ENCODE assay signal across 9 mouse cellular contexts in the genomic region with DNA sequence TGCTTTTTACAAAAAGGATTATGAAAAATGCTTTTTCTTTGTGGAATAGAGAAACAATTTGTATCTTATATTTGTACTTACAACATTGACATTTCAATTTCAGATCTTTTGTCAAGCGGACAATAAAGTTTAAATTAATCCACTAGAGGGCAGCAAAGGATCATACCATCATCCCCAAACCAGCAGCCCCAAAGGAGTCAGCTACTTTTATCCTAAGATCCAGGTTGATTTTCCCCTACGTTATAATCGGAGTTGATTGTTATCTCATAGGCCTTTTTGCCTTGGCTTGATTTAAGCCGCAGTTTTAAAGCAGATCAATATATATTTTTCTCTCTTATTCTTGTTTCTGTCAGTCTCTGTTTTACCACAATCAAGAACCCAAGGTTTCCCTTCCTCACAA. TPM values are rescaled to one million over a fixed set of nuclear protein-coding genes. Genes with fewer than 3 reads are reported as not detected.
DNase-seq lines count a peak whose midpoint lies in the region; ATAC-seq and TF ChIP-seq lines count a peak whose summit lies in the region.
"Had no signal": no experiment of that assay in that cellular context is flagged by ENCODE, and none has a peak within 500 bp of the region (broad histone marks: within the 10 kb centered on the region; RNA-seq: fewer than 3 reads in every experiment).

No protein-coding gene starts in this region.

- no peak overlapping the region for H3K9ac ChIP-seq in heart, postnatal 0 days (replicated peaks; ENCODE audit: low read depth, low read length)
- H3K9ac ChIP-seq: liver, embryonic 13.5 days had no signal

- no peak overlapping the region for H3K27ac ChIP-seq in heart, postnatal 0 days (ENCODE audit: low read depth)
- H3K27ac ChIP-seq in heart, embryonic 10.5 days = no peak overlapping the region
- H3K27ac ChIP-seq: liver, embryonic 13.5 days had no signal

- no peaks in the 10 kb centered on the region for H3K4me1 ChIP-seq in heart, postnatal 0 days (ENCODE audit: control insufficient read depth, insufficient read depth)
- no peaks in the 10 kb centered on the region for H3K4me1 ChIP-seq in heart, embryonic 10.5 days
- H3K4me1 ChIP-seq: liver, embryonic 13.5 days had no signal

- H3K4me2 ChIP-seq in heart, postnatal 0 days (ENCODE audit: low read depth, low read length) = no peak overlapping the region
- H3K4me2 ChIP-seq: liver, embryonic 13.5 days had no signal

- no peaks in the 10 kb centered on the region for H3K9me3 ChIP-seq in heart, postnatal 0 days (replicated peaks; ENCODE audit: control insufficient read depth, low read length)
- no peaks in the 10 kb centered on the region for H3K9me3 ChIP-seq in heart, embryonic 10.5 days
- H3K9me3 ChIP-seq: liver, embryonic 13.5 days had no signal

- WGBS in heart, postnatal 0 days = 10% methylated on average over 4 of the region's 4 CpGs
- WGBS in heart, embryonic 10.5 days = 21% methylated on average over 4 of the region's 4 CpGs

- TF ChIP-seq EP300 in heart, postnatal 0 days (IDR thresholded peaks at IDR 0.05; ENCODE audit: low read depth) = no peak

- no peaks in the 10 kb centered on the region for H3K27me3 ChIP-seq in heart, postnatal 0 days (ENCODE audit: control insufficient read depth, insufficient read depth, low read length)
- H3K27me3 ChIP-seq in heart, embryonic 10.5 days (ENCODE audit: insufficient read depth, poor library complexity, severe bottlenecking) = no peaks in the 10 kb centered on the region
- H3K27me3 ChIP-seq in splenic B cell, adult 2 months (ENCODE audit: control insufficient read depth, insufficient read depth, low read length, poor library complexity, severe bottlenecking) = no peaks in the 10 kb centered on the region
- H3K27me3 ChIP-seq: liver, embryonic 13.5 days had no signal

- peak; percentile 73 for TF ChIP-seq CTCF in heart, postnatal 0 days (IDR thresholded peaks at IDR 0.05; ENCODE audit: low read depth)

- ATAC-seq in heart, postnatal 0 days (ENCODE audit: insufficient read depth, low read depth) = no peak
- peak; percentile 82 for ATAC-seq in CD4-positive, CD25-positive, alpha-beta regulatory T cell, adult 4 months

- H3K36me3 ChIP-seq in heart, postnatal 0 days (replicated peaks; ENCODE audit: control insufficient read depth, insufficient read depth, low read length) = no peaks in the 10 kb centered on the region
- no peaks in the 10 kb centered on the region for H3K36me3 ChIP-seq in heart, embryonic 10.5 days
- H3K36me3 ChIP-seq in splenic B cell, adult 2 months (ENCODE audit: control insufficient read depth, insufficient read depth, low read length, poor library complexity, severe bottlenecking) = no peaks in the 10 kb centered on the region
- H3K36me3 ChIP-seq: liver, embryonic 13.5 days had no signal

- DNase-seq in heart, postnatal 0 days (ENCODE audit: low spot score) = peak; percentile 59
- no peak for DNase-seq in heart, embryonic 10.5 days (ENCODE audit: low spot score)
- DNase-seq in brain, adult 2 months (ENCODE audit: low read depth, low spot score) = peak; percentile 67
- peak; percentile 22 for DNase-seq in hindlimb bud, embryonic 11.5 days (ENCODE audit: extremely low spot score, low read depth, low spot score)
- peak; percentile 62 for DNase-seq in splenic B cell, adult 2 months (ENCODE audit: low read depth, low spot score)
- no peak for DNase-seq in right cerebral cortex, adult 2 months (ENCODE audit: low spot score in 2 of 2)
- DNase-seq in thymus, postnatal 25 days = no peak
- DNase-seq: liver, embryonic 13.5 days had no signal

- H3K4me3 ChIP-seq in heart, postnatal 0 days (ENCODE audit: low read depth, low read length) = no peak overlapping the region
- no peak overlapping the region for H3K4me3 ChIP-seq in heart, embryonic 10.5 days
- H3K4me3 ChIP-seq: liver, embryonic 13.5 days had no signal

RNA-seq across cellular contexts. Expression of a gene that starts 6.3 kb away (rescaled TPM):
- not detected in 2 replicates for total RNA-seq in heart, postnatal 0 days (2014; rRNA removed; ENCODE audit: low replicate concordance)
- polyA plus RNA-seq in heart, postnatal 0 days (2015; fragmentation: Nextera tagmentation; extraction: Ambion mirVana) = not detected in 2 replicates
- not detected in 2 replicates for polyA plus RNA-seq in heart, embryonic 10.5 days (2016; fragmentation: Nextera tagmentation; extraction: Ambion mirVana)
- polyA plus RNA-seq in CD4-positive, CD25-positive, alpha-beta regulatory T cell, adult 4 months (2017; shearing (Covaris generic)) = not detected
- polyA plus RNA-seq: liver, embryonic 13.5 days had no signal

RNA-seq across cellular contexts. Expression of a gene that starts 18.8 kb away (rescaled TPM):
- 7.5 and 7.6 TPM in 2 replicates for total RNA-seq in heart, postnatal 0 days (2014; rRNA removed; ENCODE audit: low replicate concordance)
- 2.6 and 3.2 TPM in 2 replicates for polyA plus RNA-seq in heart, postnatal 0 days (2015; fragmentation: Nextera tagmentation; extraction: Ambion mirVana)
- 13.1 and 13.3 TPM in 2 replicates for polyA plus RNA-seq in heart, embryonic 10.5 days (2016; fragmentation: Nextera tagmentation; extraction: Ambion mirVana)
- polyA plus RNA-seq in CD4-positive, CD25-positive, alpha-beta regulatory T cell, adult 4 months (2017; shearing (Covaris generic)) = 10 to 100 TPM; 15.5 to 17.9 TPM

Comparison
In these comparisons a context has a peak if more than half of its experiments do, and no peak if none do; other contexts are left out.
1. DNase-seq: peak in heart, postnatal 0 days (single experiment), brain, adult 2 months (single experiment), hindlimb bud, embryonic 11.5 days (single experiment) and splenic B cell, adult 2 months (single experiment); none in heart, embryonic 10.5 days (single experiment), right cerebral cortex, adult 2 months (0 of 2) and thymus, postnatal 25 days (single experiment).